Mouse (Mus musculus) lung, postnatal 14 days (tissue): Measurements from ENCODE around the gene Samd7.

ENCODE experiments used
- DNase-seq: peaks from one replicate; pipeline ENCODE4 v3.0.0; 2021

Gene Samd7

DNA sequence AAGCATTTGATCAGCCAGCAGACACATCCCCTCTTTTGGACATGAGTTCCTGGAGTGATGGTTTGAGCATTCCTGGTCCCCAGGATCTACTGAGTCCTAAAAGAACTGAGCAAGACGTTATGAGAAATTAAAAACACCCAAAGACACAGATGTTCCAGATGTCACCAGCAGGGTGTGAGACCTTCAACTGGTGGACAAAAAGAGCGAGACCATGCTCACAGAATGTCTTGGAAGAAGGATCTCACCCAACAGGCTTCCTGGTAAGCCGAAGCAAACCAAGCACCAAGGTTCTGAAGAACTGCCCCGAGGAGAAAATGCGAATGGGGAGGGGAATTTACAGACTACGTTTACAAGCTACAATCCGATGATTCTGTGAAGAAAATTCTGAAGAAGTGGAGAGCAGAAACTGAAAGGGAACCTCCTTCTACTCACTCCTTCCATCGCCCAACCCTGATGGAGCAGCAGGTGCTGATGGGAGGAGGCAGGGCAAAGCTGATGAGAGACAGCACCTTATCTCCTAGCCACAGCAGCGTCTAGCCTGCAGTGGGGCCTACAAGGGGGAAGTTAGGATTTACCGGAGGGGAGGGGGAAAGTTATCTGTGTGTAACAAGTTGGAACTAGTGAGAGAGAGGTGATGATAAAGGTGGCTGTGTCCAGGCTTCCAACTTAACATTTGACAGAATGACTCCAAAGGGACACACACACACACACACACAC lies 19.4 kb downstream of the Samd7 start:
- no peak for DNase-seq

DNA sequence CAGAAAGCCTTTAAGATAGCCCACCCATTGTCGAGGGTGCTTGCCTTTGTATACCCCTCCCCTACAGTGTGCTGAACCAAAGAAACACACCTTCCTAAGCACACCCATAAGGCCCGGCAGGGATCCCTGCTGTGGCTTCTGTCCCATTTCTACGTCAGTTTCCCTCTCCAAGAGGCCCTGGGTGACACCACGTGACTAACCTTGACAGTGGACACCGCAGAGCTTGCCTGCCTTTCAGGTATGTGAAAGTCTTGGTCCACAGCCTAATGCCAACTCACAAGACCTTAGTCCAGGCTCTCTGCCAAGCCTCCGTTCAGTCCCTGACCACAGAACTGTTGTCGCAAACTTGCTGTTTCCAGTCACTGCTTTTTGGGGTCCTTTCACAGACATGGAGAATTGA lies 20.1 kb downstream of the Samd7 start:
- DNase-seq = peak; percentile 37

DNA sequence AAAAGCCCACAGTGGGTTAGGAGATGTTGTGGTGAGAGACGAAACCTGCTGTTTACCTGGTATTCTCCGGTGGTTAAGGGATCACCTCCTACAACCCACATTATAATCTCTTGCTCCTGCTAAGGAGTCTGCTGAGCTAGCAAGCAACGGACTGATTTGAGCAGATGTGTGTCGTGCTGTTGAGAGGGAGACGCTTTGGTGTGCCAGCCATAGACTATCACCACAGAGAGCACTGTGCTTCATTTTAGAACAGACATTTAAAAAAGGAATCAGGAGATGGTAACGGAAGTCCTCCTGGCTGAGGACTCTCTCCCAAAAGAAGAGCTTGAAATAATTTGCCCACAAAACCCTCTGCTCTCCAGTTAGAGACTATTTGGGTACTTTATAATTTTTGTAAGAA lies 21.2 kb downstream of the Samd7 start:
- no peak for DNase-seq

DNA sequence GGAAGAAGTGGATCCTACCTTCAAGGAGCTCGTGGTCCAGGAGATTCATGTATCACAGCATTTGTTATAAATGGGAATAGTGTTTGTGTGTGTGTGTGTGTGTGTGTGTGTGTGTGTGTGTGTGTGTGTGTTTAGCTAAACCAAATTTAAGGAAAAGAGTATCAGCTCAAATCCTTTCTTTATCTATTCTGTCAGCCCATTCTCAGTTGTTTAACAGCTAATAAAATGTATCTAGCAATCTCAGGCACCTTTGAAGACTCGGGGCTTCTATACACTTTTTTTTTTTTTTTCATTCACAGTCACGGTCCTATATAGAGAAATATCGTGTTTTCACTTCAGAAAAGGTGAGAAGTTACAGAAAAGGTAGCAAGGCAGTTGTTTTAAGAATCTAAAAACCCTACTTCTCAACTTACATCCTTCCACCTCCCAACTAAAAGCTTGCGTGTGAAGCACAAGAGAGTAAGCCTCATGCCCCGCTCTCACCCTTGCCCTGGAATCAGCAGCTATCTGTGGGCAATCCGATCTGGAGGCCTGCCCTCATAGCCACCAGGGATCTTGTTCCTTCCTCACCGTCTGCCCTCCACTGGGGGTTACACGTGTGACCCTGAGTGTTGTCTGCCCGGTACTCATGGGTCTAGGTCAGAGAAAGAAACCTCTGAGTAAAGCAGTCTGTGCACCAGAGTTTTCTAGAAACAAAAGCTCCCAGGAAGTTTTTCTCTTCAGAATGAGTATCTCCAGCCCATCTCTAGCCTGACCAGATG lies 23.8 kb downstream of the Samd7 start:
- no peak for DNase-seq

DNA sequence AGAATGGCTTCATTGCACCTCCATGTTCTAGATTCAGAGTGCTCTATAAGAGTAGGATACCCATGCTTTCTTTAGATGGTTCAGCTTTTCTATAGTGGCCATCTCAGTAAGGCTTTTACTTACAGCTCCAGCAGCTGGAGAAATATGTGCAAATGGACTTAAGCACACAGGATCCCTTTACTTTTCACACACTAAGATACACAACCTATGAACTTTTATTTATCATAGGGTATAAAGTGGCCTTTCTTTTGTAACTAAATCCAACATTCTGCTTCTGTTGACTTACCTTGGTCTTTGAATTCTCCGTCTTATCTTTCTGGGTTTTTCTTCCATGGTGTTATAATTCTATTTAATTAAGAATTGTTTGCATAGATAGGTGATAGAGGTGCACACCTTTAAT lies 25.5 kb downstream of the Samd7 start:
- no peak for DNase-seq

DNA sequence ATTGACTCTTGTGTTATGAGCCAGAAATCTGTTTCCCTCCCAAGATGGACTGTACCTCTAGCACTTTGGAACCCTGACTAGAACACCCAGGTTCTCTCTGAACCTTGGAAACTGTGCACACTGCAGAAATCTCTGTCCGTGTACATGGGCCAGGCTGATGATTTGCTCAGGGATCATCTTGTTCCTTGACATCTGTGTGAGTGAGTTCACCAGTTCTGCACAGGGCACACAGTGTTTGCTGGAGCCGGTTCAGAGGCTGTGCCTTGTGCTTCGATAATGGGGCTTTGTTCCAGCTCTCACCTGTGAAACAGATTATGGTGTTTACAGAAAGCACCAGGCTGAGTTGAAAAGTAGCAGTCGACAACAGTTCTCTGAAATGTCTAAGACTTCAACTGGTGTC lies 26.5 kb downstream of the Samd7 start:
- no peak for DNase-seq

DNA sequence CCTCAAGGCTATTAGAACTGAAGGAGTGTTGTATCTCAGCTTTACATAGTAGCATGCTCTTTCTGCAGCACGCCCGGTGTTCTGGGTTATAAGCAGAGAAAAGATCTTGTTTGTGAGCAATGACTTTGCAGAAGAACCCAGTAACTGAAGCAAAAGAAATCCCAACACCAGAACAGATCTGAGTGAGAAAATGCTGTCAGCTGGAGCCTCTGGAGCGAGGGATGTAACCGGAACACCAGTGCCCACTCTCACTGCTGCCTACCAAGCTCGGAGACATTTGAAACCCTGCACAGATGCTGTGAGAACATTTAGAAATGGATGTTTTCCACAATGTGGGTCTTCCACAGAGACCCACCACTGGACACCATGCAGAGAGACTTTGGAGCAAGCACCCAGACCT lies 28.6 kb downstream of the Samd7 start:
- no peak for DNase-seq

DNA sequence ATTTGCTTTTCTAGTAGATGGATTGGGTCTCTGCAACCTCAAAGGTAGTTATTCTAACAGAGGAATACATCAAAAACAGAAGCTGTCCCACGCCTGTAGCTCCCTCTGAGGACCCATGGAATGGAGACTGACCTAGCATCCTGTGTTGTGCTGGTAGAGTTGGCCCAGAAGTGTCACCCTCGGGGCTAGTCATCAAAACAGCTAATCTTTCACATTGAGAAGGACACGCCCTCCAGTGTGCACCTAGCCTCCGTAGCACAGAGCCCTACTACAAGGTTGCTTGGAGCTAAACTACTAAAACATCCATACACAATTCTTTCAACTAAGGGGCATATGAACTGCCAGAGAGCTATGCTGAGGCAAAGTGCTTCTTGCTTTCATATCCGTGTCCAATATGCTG lies 31.9 kb downstream of the Samd7 start:
- DNase-seq = no peak

DNA sequence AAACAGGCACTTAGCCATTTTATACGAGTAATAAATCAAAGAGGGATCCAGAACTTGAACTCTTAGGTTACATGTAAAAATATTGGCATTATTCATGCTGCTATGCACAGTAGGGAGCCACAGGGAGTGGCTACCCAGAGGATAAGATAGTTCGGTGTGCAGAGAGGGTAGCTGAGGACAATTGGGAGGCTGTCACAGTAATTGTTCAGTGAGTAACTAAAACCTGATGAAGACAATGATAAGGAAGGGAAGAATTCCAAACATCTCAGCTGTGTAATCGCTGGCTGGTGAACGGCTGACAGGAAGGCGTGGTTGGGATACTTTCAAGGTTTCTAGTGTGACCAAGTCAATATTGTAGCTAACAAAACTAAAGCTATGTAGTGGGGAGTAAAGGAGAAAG lies 42.4 kb downstream of the Samd7 start:
- DNase-seq = peak; percentile 18

DNA sequence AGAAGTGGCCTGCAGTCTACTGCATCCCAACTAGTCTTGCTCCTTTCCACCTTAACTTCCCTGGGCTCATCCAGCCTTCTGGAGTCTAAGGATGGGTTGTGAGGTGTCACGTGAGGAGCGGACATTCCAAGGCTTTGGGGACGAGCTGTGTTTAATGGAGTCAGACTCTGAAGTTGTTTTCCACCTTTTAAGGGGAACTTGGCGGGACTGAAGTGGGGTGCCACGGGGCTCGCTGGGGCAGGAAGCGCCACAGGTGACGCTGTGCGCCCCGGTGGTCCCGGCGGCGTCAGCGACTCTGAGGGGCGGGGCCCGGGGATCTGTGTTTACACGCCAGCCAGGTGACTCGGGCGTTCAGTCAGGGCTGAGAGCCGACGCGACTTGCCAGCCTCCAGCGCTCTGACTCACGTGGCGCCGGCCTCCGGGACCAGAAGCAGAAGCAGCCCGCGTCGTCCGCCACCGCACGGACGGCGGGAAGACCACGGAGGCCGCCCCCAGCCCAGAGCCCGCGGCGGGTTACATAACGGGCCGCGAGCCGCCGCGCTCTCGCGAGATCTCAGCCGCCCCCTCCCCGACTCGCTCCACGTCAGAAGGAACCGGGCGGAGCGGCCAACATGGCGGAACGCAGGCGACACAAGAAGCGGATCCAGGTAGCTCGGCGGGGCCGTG lies 46.8 kb downstream of the Samd7 start, which contains the start of gene Sec62:
Sec62 (plus strand) TSS at position 139 of the 666 bp plus-strand sequence.
- peak; percentile 95 for DNase-seq

DNA sequence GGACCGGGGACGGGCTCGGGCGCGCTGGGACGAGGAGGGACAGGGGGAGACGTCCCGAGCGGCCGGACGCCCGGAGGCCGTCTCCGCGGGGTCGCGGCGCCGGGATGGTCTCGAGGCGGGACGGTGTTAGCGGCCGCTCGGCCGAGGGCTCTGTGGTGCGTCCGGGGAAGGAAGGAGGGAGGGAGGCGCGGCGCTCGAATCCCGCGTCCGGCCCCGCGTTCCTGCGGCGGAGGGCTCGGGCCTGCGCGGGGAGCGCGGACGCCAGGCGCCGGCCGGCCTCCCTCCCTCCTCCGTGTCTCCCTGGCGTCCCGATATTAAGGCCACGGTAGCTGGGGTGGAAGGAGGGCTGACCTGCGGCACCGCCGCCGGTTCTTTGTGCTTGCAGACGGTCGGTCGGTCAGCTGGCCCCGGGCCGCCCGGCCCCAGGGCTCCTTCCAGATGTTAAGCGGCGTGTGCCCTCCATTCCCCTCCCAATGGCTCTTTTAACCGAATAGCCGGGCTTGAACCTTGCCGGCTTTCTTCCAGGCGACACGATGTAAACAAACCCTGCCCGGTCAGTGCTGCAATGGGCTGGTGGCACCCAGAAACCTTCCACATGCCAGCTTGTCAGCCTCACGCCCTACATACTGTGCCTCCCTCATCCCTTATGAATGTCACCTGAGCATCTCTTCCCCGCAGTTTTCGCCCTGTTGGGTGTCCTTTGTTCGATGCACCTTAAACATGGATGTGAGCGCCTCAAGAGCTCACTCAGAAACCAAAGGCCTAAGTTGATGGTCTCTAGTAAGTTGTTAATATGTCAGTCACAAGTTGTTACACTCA lies 47.5 kb downstream of the Samd7 start:
- peak; percentile 44 for DNase-seq

DNA sequence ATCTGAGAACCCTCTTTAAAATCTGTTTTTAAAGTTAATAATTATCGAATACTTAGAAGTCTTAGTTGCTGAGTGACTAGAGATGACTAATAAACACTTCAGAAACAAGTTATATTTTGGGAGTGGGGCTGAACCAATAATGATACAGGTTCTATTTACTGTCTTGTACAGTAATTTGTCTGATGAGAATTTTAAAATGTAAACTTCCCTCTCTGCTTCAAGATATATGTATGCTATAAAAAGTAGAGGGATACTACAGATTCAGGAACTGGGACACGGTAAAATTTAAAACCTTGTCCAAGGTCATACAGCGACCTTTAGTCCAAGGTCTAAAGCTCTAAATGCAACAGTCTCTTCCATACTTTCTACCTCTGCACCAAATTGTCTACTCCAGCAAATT lies 56.1 kb downstream of the Samd7 start:
- DNase-seq = no peak

DNA sequence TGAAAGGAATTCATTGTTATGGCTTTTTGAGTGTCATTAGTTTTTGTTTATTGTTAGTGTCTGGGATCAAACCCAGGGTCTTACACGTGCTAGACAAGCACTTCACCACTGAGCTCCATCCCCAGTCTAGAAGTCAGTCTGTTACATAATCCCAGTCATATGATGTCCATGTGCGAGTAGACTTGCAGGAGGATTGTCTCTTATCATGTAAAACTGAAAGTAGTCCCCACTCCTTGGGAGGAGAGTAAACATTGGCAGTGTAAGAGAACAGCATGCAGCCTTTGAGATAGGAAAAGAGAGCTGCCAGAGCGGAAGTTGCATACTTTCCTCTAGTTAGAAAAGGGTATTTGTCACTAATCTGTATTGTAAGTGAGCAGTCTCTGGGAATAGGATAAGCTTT lies 66.8 kb downstream of the Samd7 start:
- peak; percentile 5 for DNase-seq
